Mouse (Mus musculus) cerebellum, adult 2 months (tissue): ENCODE measurements around the gene Cdkn2aipnl.

Experiments
- CTCF ChIP-seq: fragments of 200-500 bp; IDR thresholded peaks from 2 replicates; pipeline ENCODE4 v1.5.1; 2011; ENCODE audit warnings: low read depth, mild to moderate bottlenecking, control low read depth, low read length, moderate library complexity, borderline replicate concordance; ENCODE audit not compliant: insufficient read depth
- POLR2A ChIP-seq: fragments of 200-500 bp; IDR thresholded peaks from 2 replicates; pipeline ENCODE4 v1.6.1; 2011; ENCODE audit warnings: low read length, control low read depth, borderline replicate concordance; ENCODE audit not compliant: insufficient read depth

DNA sequence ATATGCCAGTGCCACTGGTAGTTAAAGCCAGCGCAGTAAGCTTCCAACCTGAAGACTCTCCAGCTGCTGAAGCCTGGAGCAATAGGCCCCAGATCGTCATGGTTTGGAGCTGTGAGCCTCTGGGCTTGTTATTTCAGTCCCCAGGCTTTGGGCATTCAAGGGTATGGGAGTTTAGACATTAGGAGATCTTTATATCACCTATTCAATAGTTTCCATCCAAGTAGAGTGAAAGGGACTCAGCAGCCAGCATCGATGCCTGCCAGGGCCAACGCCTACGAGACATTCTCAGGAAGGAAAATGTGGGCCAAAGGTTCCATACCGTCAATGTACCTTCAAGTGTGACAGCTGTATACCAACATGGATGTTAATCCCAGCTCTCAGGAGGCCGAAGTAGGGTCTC is 5.2 kb upstream of the Cdkn2aipnl start:
- TF ChIP-seq CTCF: no peak
- TF ChIP-seq POLR2A: no peak
